13 mouse cellular contexts compared by ENCODE assay signal in genomic region chr9:42194939-42195338, GRCm38 (mm10).
"Had no signal": no experiment of that assay in that cellular context is flagged by ENCODE, and none has a peak within 500 bp of the region (broad histone marks: within the 10 kb centered on the region; RNA-seq: fewer than 3 reads in every experiment).

No protein-coding gene starts in this region.

- H3K27me3 ChIP-seq: limb, embryonic 15.5 days had no signal

- DNase-seq: layer of hippocampus, postnatal 36 days; left cerebral cortex, postnatal 4 days; liver, postnatal 0 days; midbrain, embryonic 14.5 days; thymus, adult 18-20 months; thymus, postnatal 36 days had no signal

- H3K27ac ChIP-seq: limb, embryonic 12.5 days; limb, embryonic 15.5 days; liver, embryonic 14.5 days had no signal

- ATAC-seq: inflammation-experienced regulatory T-cells, adult 6 months; liver, postnatal 0 days had no signal

- H3K4me3 ChIP-seq: left cerebral cortex, adult 2 months; limb, embryonic 12.5 days; limb, embryonic 15.5 days had no signal

- H3K36me3 ChIP-seq: limb, embryonic 12.5 days; limb, embryonic 15.5 days had no signal

- H3K4me1 ChIP-seq: limb, embryonic 12.5 days had no signal

- H3K9me3 ChIP-seq: limb, embryonic 12.5 days; limb, embryonic 15.5 days had no signal

- H3K4me2 ChIP-seq: limb, embryonic 12.5 days; limb, embryonic 15.5 days; liver, embryonic 11.5 days; midbrain, embryonic 11.5 days had no signal

- H3K9ac ChIP-seq: limb, embryonic 12.5 days; limb, embryonic 15.5 days; liver, embryonic 14.5 days; liver, postnatal 0 days had no signal
